Mouse (Mus musculus) T-cell, adult 66 days (primary cell): ENCODE data around the gene Iqck. TPM values are rescaled to one million over a fixed set of nuclear protein-coding genes. Genes with fewer than 3 reads are reported as not detected.

Experiments used
- total RNA-seq, 2 experiments: library from RNA; stranded (reverse); gene quantifications; 3 replicates in 1 of 2; 4 replicates in 1 of 2; pipeline ENCODE4 v1.2.4; 2023

Iqck gene
- total RNA-seq: 1 to 10 TPM; 1.6 to 1.9 TPM

GRCm38 (mm10) chr7:118855171-118855876 is at the start of gene Iqck:
Gene Iqck, plus strand, starts transcription at chr7:118855752.

DNA sequence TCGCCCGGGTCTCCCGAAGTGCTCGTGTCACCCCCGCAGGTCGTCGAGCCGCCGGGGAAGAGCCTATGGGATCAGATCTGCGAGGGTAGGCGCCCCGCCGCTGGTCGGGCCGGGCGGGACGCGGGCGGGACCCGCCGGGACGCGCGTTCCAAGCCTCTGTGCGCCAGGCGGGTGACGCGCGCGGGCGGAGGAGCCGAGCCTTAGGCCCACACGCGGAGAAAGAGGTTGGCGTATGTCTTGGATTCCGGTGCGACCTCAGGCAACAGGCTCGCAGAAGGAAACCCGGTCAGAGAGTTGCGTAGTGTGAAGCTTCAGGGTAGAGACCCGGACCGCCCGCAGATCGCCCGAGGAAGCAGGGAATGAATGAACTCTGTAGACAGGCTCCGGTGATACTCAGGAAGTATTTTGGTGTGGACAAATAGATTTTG is 339 bp downstream of the Iqck start, which contains the start of gene Knop1:
Gene Knop1 (minus strand): TSS at position 378 of the 428 bp plus-strand sequence.

DNA sequence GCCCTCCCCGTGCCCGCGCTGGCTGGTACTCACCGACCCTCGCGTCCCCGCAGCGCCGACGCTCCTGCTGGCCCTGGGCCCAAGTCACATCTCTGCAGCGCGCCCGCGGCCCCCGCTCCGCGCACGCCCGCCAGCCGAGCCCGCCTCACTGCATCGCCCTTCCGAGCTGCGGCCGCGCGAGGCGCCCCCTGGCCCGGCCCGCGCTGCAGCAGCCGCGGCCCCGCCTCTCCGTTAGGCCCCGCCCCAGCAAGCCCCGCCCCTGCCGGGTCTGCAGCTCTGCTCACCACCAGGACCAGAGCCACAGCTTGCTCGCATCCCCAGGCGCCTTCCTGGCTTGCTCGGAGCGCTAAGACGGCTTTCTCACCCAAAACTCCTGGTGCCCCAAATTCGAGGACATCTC is 139.5 kb downstream of the Iqck start, which contains the start of gene Gprc5b:
Gene Gprc5b (minus strand): TSS at position 205 of the 400 bp plus-strand sequence.

Other genes with a start within 250 kb of the Iqck start
- 10 to 100 TPM; 33.0 to 35.3 TPM for gene Gde1, start 150.0 kb upstream of the Iqck start, total RNA-seq
- 1 to 10 TPM; 9.3 to 9.5 TPM for gene Ccp110, start 143.2 kb upstream of the Iqck start, total RNA-seq
- gene Vps35l, start 115.5 kb upstream of the Iqck start, total RNA-seq: 10 to 100 TPM; 64.2 to 66.9 TPM
- 10 to 100 TPM; 14.2 to 22.2 TPM for gene Knop1, start 502 bp downstream of the Iqck start, total RNA-seq
- 10 to 100 TPM; 11.5 to 12.2 TPM for gene Gprc5b, start 139.5 kb downstream of the Iqck start, total RNA-seq